Mouse (Mus musculus): ENCODE results near the gene C9orf72. TPM values are rescaled to one million over a fixed set of nuclear protein-coding genes. Genes with fewer than 3 reads are reported as not detected.
"Not testable (repeated sequence)": the region's sequence is repeated elsewhere in the genome, so short reads cannot be mapped to it uniquely, and the experiment has no call there.

Gene C9orf72
- polyA plus RNA-seq (2011; ENCODE audit: insufficient read depth, insufficient read length, low read depth, missing spikeins) = 18.7 and 20.3 TPM in 2 replicates

- H3K27me3 ChIP-seq (ENCODE audit: control insufficient read depth, insufficient read depth, low read length, poor library complexity, severe bottlenecking) = peaks cover 2% of the 10 kb centered on the region; the same call in 1 of the 2 replicates
- H3K9me3 ChIP-seq (replicated peaks; ENCODE audit: control insufficient read depth, insufficient read depth, low read length, poor library complexity, severe bottlenecking) = no peaks in the 10 kb centered on the region
- H3K36me3 ChIP-seq (ENCODE audit: control insufficient read depth, insufficient read depth, low read length, poor library complexity, severe bottlenecking) = no peaks in the 10 kb centered on the region
- no peaks in the 10 kb centered on the region for H3K4me1 ChIP-seq (ENCODE audit: control insufficient read depth, insufficient read depth, low read length)
- H3K4me3 ChIP-seq (ENCODE audit: low read depth, low read length) = peak within 1 kb of the TSS; percentile 76
- no peak within 1 kb of the TSS for H3K27ac ChIP-seq (ENCODE audit: insufficient read depth, low read length)
- peak within 1 kb of the TSS; percentile 91 for H3K9ac ChIP-seq (ENCODE audit: low read depth, poor library complexity, severe bottlenecking)
- TF ChIP-seq EP300 (IDR thresholded peaks at IDR 0.05; ENCODE audit: insufficient read depth, low read depth, low read length) (no peak), CTCF (IDR thresholded peaks at IDR 0.05; ENCODE audit: low read depth, low read length) (no peak), POLR2A (IDR thresholded peaks at IDR 0.05; ENCODE audit: insufficient read depth, low read length) (no peak)
Measured at GRCm38 (mm10) chr4:35225734-35226495, at the start of gene C9orf72. Gene C9orf72, minus strand, starts transcription at chr4:35226175.

- Histone ChIP-seq H3K36me3 (ENCODE audit: control insufficient read depth, insufficient read depth, low read length, poor library complexity, severe bottlenecking) (no peaks in the 10 kb centered on the region), H3K27ac (ENCODE audit: insufficient read depth, low read length) (no peak overlapping the region), H3K9ac (ENCODE audit: low read depth, poor library complexity, severe bottlenecking) (no peak overlapping the region), H3K27me3 (ENCODE audit: control insufficient read depth, insufficient read depth, low read length, poor library complexity, severe bottlenecking) (no peaks in the 10 kb centered on the region), H3K9me3 (replicated peaks; ENCODE audit: control insufficient read depth, insufficient read depth, low read length, poor library complexity, severe bottlenecking) (no peaks in the 10 kb centered on the region), H3K4me3 (ENCODE audit: low read depth, low read length) (no peak overlapping the region), H3K4me1 (ENCODE audit: control insufficient read depth, insufficient read depth, low read length) (no peaks in the 10 kb centered on the region)
- no peak for TF ChIP-seq CTCF (IDR thresholded peaks at IDR 0.05; ENCODE audit: low read depth, low read length)
- no peak for TF ChIP-seq POLR2A (IDR thresholded peaks at IDR 0.05; ENCODE audit: insufficient read depth, low read length)
- TF ChIP-seq EP300 (IDR thresholded peaks at IDR 0.05; ENCODE audit: insufficient read depth, low read depth, low read length) = no peak
Measured at GRCm38 (mm10) chr4:35259006-35259405, 33.0 kb upstream of the C9orf72 start.

GRCm38 (mm10) chr4:35244023-35244422 is 18.0 kb upstream of the C9orf72 start:
- Histone ChIP-seq H3K9ac (ENCODE audit: low read depth, poor library complexity, severe bottlenecking) (no peak overlapping the region), H3K36me3 (ENCODE audit: control insufficient read depth, insufficient read depth, low read length, poor library complexity, severe bottlenecking) (no peaks in the 10 kb centered on the region), H3K4me1 (ENCODE audit: control insufficient read depth, insufficient read depth, low read length) (no peaks in the 10 kb centered on the region), H3K4me3 (ENCODE audit: low read depth, low read length) (no peak overlapping the region), H3K9me3 (replicated peaks; ENCODE audit: control insufficient read depth, insufficient read depth, low read length, poor library complexity, severe bottlenecking) (no peaks in the 10 kb centered on the region), H3K27me3 (ENCODE audit: control insufficient read depth, insufficient read depth, low read length, poor library complexity, severe bottlenecking) (no peaks in the 10 kb centered on the region), H3K27ac (ENCODE audit: insufficient read depth, low read length) (no peak overlapping the region)
- TF ChIP-seq CTCF (IDR thresholded peaks at IDR 0.05; ENCODE audit: low read depth, low read length) = no peak
- TF ChIP-seq POLR2A (IDR thresholded peaks at IDR 0.05; ENCODE audit: insufficient read depth, low read length) = no peak
- no peak for TF ChIP-seq EP300 (IDR thresholded peaks at IDR 0.05; ENCODE audit: insufficient read depth, low read depth, low read length)

GRCm38 (mm10) chr4:35241735-35242134 is 15.8 kb upstream of the C9orf72 start:
- Histone ChIP-seq H3K4me3 (ENCODE audit: low read depth, low read length) (no peak overlapping the region), H3K4me1 (ENCODE audit: control insufficient read depth, insufficient read depth, low read length) (no peaks in the 10 kb centered on the region), H3K27me3 (ENCODE audit: control insufficient read depth, insufficient read depth, low read length, poor library complexity, severe bottlenecking) (no peaks in the 10 kb centered on the region), H3K36me3 (ENCODE audit: control insufficient read depth, insufficient read depth, low read length, poor library complexity, severe bottlenecking) (no peaks in the 10 kb centered on the region), H3K9ac (ENCODE audit: low read depth, poor library complexity, severe bottlenecking) (no peak overlapping the region), H3K27ac (ENCODE audit: insufficient read depth, low read length) (no peak overlapping the region), H3K9me3 (replicated peaks; ENCODE audit: control insufficient read depth, insufficient read depth, low read length, poor library complexity, severe bottlenecking) (no peaks in the 10 kb centered on the region)
- TF ChIP-seq POLR2A (IDR thresholded peaks at IDR 0.05; ENCODE audit: insufficient read depth, low read length) = no peak

- no peaks in the 10 kb centered on the region for H3K36me3 ChIP-seq (ENCODE audit: control insufficient read depth, insufficient read depth, low read length, poor library complexity, severe bottlenecking)
- no peaks in the 10 kb centered on the region; the same call in 1 of the 2 replicates for H3K27me3 ChIP-seq (ENCODE audit: control insufficient read depth, insufficient read depth, low read length, poor library complexity, severe bottlenecking)
- no peaks in the 10 kb centered on the region for H3K9me3 ChIP-seq (replicated peaks; ENCODE audit: control insufficient read depth, insufficient read depth, low read length, poor library complexity, severe bottlenecking)
- no peak overlapping the region for H3K4me3 ChIP-seq (ENCODE audit: low read depth, low read length)
- TF ChIP-seq CTCF (IDR thresholded peaks at IDR 0.05; ENCODE audit: low read depth, low read length) (no peak), POLR2A (IDR thresholded peaks at IDR 0.05; ENCODE audit: insufficient read depth, low read length) (no peak), EP300 (IDR thresholded peaks at IDR 0.05; ENCODE audit: insufficient read depth, low read depth, low read length) (no peak)
- no peaks in the 10 kb centered on the region for H3K4me1 ChIP-seq (ENCODE audit: control insufficient read depth, insufficient read depth, low read length)
- H3K27ac ChIP-seq (ENCODE audit: insufficient read depth, low read length) = no peak overlapping the region
- H3K9ac ChIP-seq (ENCODE audit: low read depth, poor library complexity, severe bottlenecking) = no peak overlapping the region
Measured at GRCm38 (mm10) chr4:35238696-35239095, 12.7 kb upstream of the C9orf72 start.

- H3K9me3 ChIP-seq (replicated peaks; ENCODE audit: control insufficient read depth, insufficient read depth, low read length, poor library complexity, severe bottlenecking); H3K4me1 ChIP-seq (ENCODE audit: control insufficient read depth, insufficient read depth, low read length); H3K27me3 ChIP-seq (ENCODE audit: control insufficient read depth, insufficient read depth, low read length, poor library complexity, severe bottlenecking); H3K36me3 ChIP-seq (ENCODE audit: control insufficient read depth, insufficient read depth, low read length, poor library complexity, severe bottlenecking); H3K9ac ChIP-seq (ENCODE audit: low read depth, poor library complexity, severe bottlenecking); H3K4me3 ChIP-seq (ENCODE audit: low read depth, low read length); H3K27ac ChIP-seq (ENCODE audit: insufficient read depth, low read length): not testable (repeated sequence)
Measured at GRCm38 (mm10) chr4:35238240-35238639, 12.3 kb upstream of the C9orf72 start.

All from ES-Bruce4 (cell line).